Mouse (Mus musculus): Measurements from ENCODE around the gene Ccdc85b. TPM values are rescaled to one million over a fixed set of nuclear protein-coding genes. Genes with fewer than 3 reads are reported as not detected.

Gene Ccdc85b
- total RNA-seq, 2 experiments from 2014 or later, result 10.4 to 10.6 TPM

Other genes starting within 250 kb of the Ccdc85b start
- 10 to 100 TPM; 35.0 to 39.4 TPM for gene Pacs1, start 184.8 kb downstream of the Ccdc85b start, total RNA-seq (2021)
- gene Sf3b2, start 162.4 kb downstream of the Ccdc85b start, total RNA-seq (2021), result 100 to 1,000 TPM; 210 to 224 TPM
- under 1 TPM; 0.45 to 0.67 TPM for gene Gal3st3, start 159.6 kb downstream of the Ccdc85b start, total RNA-seq (2021)
- gene Catsper1, start 122.2 kb downstream of the Ccdc85b start, total RNA-seq (2021), result not detected
- 1 to 10 TPM; 2.6 to 3.4 TPM for gene Cst6, start 108.3 kb downstream of the Ccdc85b start, total RNA-seq (2021)
- gene Eif1ad, start 91.2 kb downstream of the Ccdc85b start, total RNA-seq (2021), result 10 to 100 TPM; 36.5 to 42.2 TPM
- gene Banf1, start 90.7 kb downstream of the Ccdc85b start, total RNA-seq (2021), result 100 to 1,000 TPM; 153 to 164 TPM
- 100 to 1,000 TPM in 1 of 2 experiments, 10 to 100 TPM in 1; 98.7 to 123 TPM for gene Sart1, start 69.2 kb downstream of the Ccdc85b start, total RNA-seq (2021)
- gene Tsga10ip, start 55.4 kb downstream of the Ccdc85b start, total RNA-seq (2021), result not detected
- gene Drap1, start 32.9 kb downstream of the Ccdc85b start, total RNA-seq (2021), result 100 to 1,000 TPM; 236 to 266 TPM
- gene AI837181, start 32.8 kb downstream of the Ccdc85b start, total RNA-seq (2021), result 10 to 100 TPM; 55.1 to 56.7 TPM
- under 1 TPM in 1 of 2 experiments, not detected in 1; 0.20 TPM for gene Fosl1, start 10.3 kb downstream of the Ccdc85b start, total RNA-seq (2021)
- 100 to 1,000 TPM; 134 to 137 TPM for gene Fibp, start 2.7 kb upstream of the Ccdc85b start, total RNA-seq (2021)
- gene Ctsw, start 10.6 kb upstream of the Ccdc85b start, total RNA-seq (2021), result 1 to 10 TPM in 1 of 2 experiments, under 1 TPM in 1; 0.67 to 1.3 TPM
- 10 to 100 TPM; 80.0 to 88.0 TPM for gene Efemp2, start 16.1 kb upstream of the Ccdc85b start, total RNA-seq (2021)
- gene Mus81, start 30.5 kb upstream of the Ccdc85b start, total RNA-seq (2021), result 10 to 100 TPM; 24.9 to 29.8 TPM
- 100 to 1,000 TPM; 789 to 859 TPM for gene Cfl1, start 32.6 kb upstream of the Ccdc85b start, total RNA-seq (2021)
- gene 1700020D05Rik, start 45.9 kb upstream of the Ccdc85b start, total RNA-seq (2021), result 1 to 10 TPM; 3.0 to 3.5 TPM
- 10 to 100 TPM; 15.1 to 16.0 TPM for gene Snx32, start 52.6 kb upstream of the Ccdc85b start, total RNA-seq (2021)
- gene Ovol1, start 102.8 kb upstream of the Ccdc85b start, total RNA-seq (2021), result 1 to 10 TPM in 1 of 2 experiments, not detected in 1; 1.6 TPM
- gene Ap5b1, start 110.1 kb upstream of the Ccdc85b start, total RNA-seq (2021), result 1 to 10 TPM; 6.0 to 8.9 TPM
- 100 to 1,000 TPM; 109 to 110 TPM for gene Rnaseh2c, start 144.0 kb upstream of the Ccdc85b start, total RNA-seq (2021)
- gene Kat5, start 152.3 kb upstream of the Ccdc85b start, total RNA-seq (2021), result 10 to 100 TPM; 69.0 to 83.1 TPM
- gene Rela, start 179.6 kb upstream of the Ccdc85b start, total RNA-seq (2021), result 10 to 100 TPM; 71.0 to 73.6 TPM
- 10 to 100 TPM; 85.0 to 90.1 TPM for gene Sipa1, start 205.8 kb upstream of the Ccdc85b start, total RNA-seq (2021)
- 10 to 100 TPM; 56.9 to 57.4 TPM for gene Map3k11, start 230.8 kb upstream of the Ccdc85b start, total RNA-seq (2021)
- gene Pcnx3, start 231.0 kb upstream of the Ccdc85b start, total RNA-seq (2021), result 100 to 1,000 TPM; 117 to 123 TPM
- not detected for gene Kcnk7, start 246.5 kb upstream of the Ccdc85b start, total RNA-seq (2021)

All from adrenal gland, postnatal 4 days (tissue).